Mouse (Mus musculus): Measurements from ENCODE around the gene Vmn1r25. TPM values are rescaled to one million over a fixed set of nuclear protein-coding genes. Genes with fewer than 3 reads are reported as not detected.
"Not testable (repeated sequence)": the region's sequence is repeated elsewhere in the genome, so short reads cannot be mapped to it uniquely, and the experiment has no call there.

Gene Vmn1r25
- not detected in 2 replicates for polyA plus RNA-seq (2015; fragmentation: Nextera tagmentation; extraction: Ambion mirVana)

GRCm38 (mm10) chr6:57980710-57981109 lies at the start of gene Vmn1r25:
TSS of gene Vmn1r25 (minus strand) at chr6:57980810.
- Histone ChIP-seq H3K4me3 (ENCODE audit: low read length) (no peak within 1 kb of the TSS), H3K36me3 (ENCODE audit: control insufficient read depth, insufficient read depth, low read length) (no peaks in the 10 kb centered on the region), H3K9ac (ENCODE audit: low read depth, low read length) (no peak within 1 kb of the TSS), H3K27me3 (replicated peaks; ENCODE audit: control insufficient read depth, insufficient read depth, low read length) (no peaks in the 10 kb centered on the region), H3K9me3 (ENCODE audit: control insufficient read depth, low read length) (no peaks in the 10 kb centered on the region), H3K4me2 (ENCODE audit: low read depth, low read length) (no peak within 1 kb of the TSS), H3K4me1 (ENCODE audit: control insufficient read depth, insufficient read depth, low read length) (no peaks in the 10 kb centered on the region), H3K27ac (ENCODE audit: low read length) (no peak within 1 kb of the TSS)
- WGBS, result 64% methylated on average over 3 of the region's 3 CpGs
- no peak for ATAC-seq

DNA sequence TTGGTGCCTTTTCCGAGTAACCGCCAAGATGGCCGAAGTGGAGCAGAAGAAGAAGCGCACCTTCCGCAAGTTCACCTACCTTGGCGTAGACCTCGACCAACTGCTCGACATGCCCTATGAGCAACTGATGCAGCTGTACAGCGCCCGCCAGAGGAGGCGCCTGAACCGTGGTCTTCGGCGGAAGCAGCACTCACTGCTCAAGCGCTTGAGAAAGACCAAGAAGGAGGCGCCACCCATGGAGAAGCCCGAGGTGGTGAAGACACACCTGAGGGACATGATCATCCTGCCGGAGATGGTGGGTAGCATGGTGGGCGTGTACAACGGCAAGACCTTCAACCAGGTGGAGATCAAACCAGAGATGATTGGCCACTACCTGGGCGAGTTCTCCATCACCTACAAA lies 36.9 kb upstream of the Vmn1r25 start:
- not testable (repeated sequence) for H3K9me3 ChIP-seq (ENCODE audit: control insufficient read depth, low read length); ATAC-seq; H3K9ac ChIP-seq (ENCODE audit: low read depth, low read length); H3K27me3 ChIP-seq (replicated peaks; ENCODE audit: control insufficient read depth, insufficient read depth, low read length); H3K4me1 ChIP-seq (ENCODE audit: control insufficient read depth, insufficient read depth, low read length); H3K4me2 ChIP-seq (ENCODE audit: low read depth, low read length); H3K4me3 ChIP-seq (ENCODE audit: low read length); H3K36me3 ChIP-seq (ENCODE audit: control insufficient read depth, insufficient read depth, low read length); H3K27ac ChIP-seq (ENCODE audit: low read length)
- WGBS, result 89% methylated on average over 21 of the region's 21 CpGs

- WGBS, result 91% methylated on average over 1 of the region's 1 CpGs
- ATAC-seq, result no peak
- H3K9me3 ChIP-seq (ENCODE audit: control insufficient read depth, low read length), result no peaks in the 10 kb centered on the region
- no peak within 1 kb of the TSS for H3K4me3 ChIP-seq (ENCODE audit: low read length)
- H3K27ac ChIP-seq (ENCODE audit: low read length), result no peak within 1 kb of the TSS
- no peak within 1 kb of the TSS for H3K4me2 ChIP-seq (ENCODE audit: low read depth, low read length)
- H3K9ac ChIP-seq (ENCODE audit: low read depth, low read length), result no peak within 1 kb of the TSS
- no peaks in the 10 kb centered on the region for H3K27me3 ChIP-seq (replicated peaks; ENCODE audit: control insufficient read depth, insufficient read depth, low read length)
- H3K4me1 ChIP-seq (ENCODE audit: control insufficient read depth, insufficient read depth, low read length), result no peaks in the 10 kb centered on the region
- no peaks in the 10 kb centered on the region for H3K36me3 ChIP-seq (ENCODE audit: control insufficient read depth, insufficient read depth, low read length)
Measured at GRCm38 (mm10) chr6:58015059-58015458, 34.4 kb upstream of the Vmn1r25 start, which contains the start of gene Vmn1r26. TSS of gene Vmn1r26 (minus strand) at chr6:58015159.

- H3K27ac ChIP-seq (ENCODE audit: low read length); H3K4me2 ChIP-seq (ENCODE audit: low read depth, low read length); H3K9ac ChIP-seq (ENCODE audit: low read depth, low read length); ATAC-seq; H3K4me1 ChIP-seq (ENCODE audit: control insufficient read depth, insufficient read depth, low read length); H3K9me3 ChIP-seq (ENCODE audit: control insufficient read depth, low read length); H3K4me3 ChIP-seq (ENCODE audit: low read length); H3K36me3 ChIP-seq (ENCODE audit: control insufficient read depth, insufficient read depth, low read length); H3K27me3 ChIP-seq (replicated peaks; ENCODE audit: control insufficient read depth, insufficient read depth, low read length): not testable (repeated sequence)
- 86% methylated on average over 1 of the region's 1 CpGs for WGBS
Measured at GRCm38 (mm10) chr6:57961403-57961802, 19.2 kb downstream of the Vmn1r25 start, which contains the start of gene Vmn1r24. TSS of gene Vmn1r24 (minus strand) at chr6:57961503.

Other genes with a start within 250 kb of the Vmn1r25 start
- 23.5 and 24.9 TPM in 2 replicates for gene Vopp1, start 155.7 kb downstream of the Vmn1r25 start, polyA plus RNA-seq (2015; fragmentation: Nextera tagmentation; extraction: Ambion mirVana)
- not detected in 2 replicates for gene Vmn1r21, start 130.5 kb downstream of the Vmn1r25 start, polyA plus RNA-seq (2015; fragmentation: Nextera tagmentation; extraction: Ambion mirVana)
- gene Vmn1r22, start 72.8 kb downstream of the Vmn1r25 start, polyA plus RNA-seq (2015; fragmentation: Nextera tagmentation; extraction: Ambion mirVana), result not detected in 2 replicates
- gene Vmn1r23, start 54.0 kb downstream of the Vmn1r25 start, polyA plus RNA-seq (2015; fragmentation: Nextera tagmentation; extraction: Ambion mirVana), result not detected in 2 replicates
- not detected in 2 replicates for gene Vmn1r24, start 19.3 kb downstream of the Vmn1r25 start, polyA plus RNA-seq (2015; fragmentation: Nextera tagmentation; extraction: Ambion mirVana)
- gene Vmn1r26, start 34.3 kb upstream of the Vmn1r25 start, polyA plus RNA-seq (2015; fragmentation: Nextera tagmentation; extraction: Ambion mirVana), result not detected in 2 replicates
- gene Vmn1r27, start 238.0 kb upstream of the Vmn1r25 start, polyA plus RNA-seq (2015; fragmentation: Nextera tagmentation; extraction: Ambion mirVana), result not detected in 2 replicates